Mouse (Mus musculus): ENCODE measurements around the gene Gpc6.

DNA sequence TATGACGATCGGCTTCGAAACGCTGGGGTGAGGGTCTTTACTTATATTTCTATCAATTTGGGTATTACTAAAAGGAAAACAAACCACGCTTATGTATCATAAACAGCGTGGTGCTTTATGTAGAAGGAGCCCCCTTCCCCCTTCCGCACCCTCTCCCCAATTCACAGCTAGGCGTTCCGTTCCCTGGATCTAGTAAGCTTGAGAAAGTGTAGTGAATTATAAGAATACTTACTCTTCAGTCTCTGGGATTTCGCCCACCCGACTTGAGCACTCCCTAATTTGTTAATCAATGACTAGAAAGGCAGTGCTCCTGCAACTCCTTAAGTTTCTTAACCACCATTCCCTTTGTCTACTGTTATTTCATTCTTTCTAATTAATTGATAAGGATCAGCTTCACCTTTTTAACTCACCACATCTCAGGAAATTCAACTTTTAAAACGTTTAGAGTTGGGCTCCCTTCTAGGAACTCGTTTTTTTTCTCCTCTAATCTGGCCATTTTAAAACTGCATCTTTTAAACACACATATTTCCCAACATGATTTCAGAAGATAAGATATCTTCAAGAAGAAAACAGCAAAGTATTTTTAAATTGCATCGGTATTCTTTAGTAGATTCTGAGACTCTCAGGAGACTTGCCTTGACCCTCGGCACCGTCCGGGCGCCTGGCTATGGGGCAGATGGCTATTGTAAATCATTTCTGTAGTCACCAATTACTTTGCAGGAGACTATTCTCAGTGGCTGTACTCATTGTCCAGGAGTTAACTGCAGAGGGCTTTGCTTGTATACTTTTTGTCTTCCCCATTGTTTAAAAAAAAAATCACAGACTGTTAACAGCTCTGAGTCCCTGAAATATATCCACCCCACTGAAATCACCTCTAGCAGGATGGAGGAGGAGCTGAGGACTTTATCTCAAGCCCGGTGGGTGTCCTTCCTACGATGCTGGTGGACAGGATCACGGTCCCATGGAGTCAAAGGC, 2.5 kb downstream of the Gpc6 start:
- TF ChIP-seq CTCF (IDR thresholded peaks at IDR 0.05; ENCODE audit: extremely low read depth, insufficient read depth, low read length): no peak
- no peak for TF ChIP-seq POLR2A (IDR thresholded peaks at IDR 0.05; ENCODE audit: extremely low read depth, insufficient read depth, low read length)

All from cortical plate, adult 2 months (tissue).